Mouse (Mus musculus) stomach, embryonic 16.5 days (tissue): Measurements from ENCODE around the gene Rapgef4. TPM values are rescaled to one million over a fixed set of nuclear protein-coding genes. Genes with fewer than 3 reads are reported as not detected.

Source experiments
- ATAC-seq: fragments of 200-750 bp; cut with Nextera tagmentation; 2 replicates; pipeline ENCODE4 v1.8.0; 2017; ENCODE audit warnings: moderate number of reproducible peaks, moderate TSS enrichment; ENCODE audit not compliant: insufficient read depth, low FRiP score
- H3K27ac ChIP-seq: fragments of 300-500 bp; sonication (generic); 2 replicates; pipeline ENCODE4 v1.5.1; 2014; ENCODE audit warnings: low read length
- H3K27me3 ChIP-seq: fragments of 300-500 bp; sonication (generic); 2 replicates; pipeline ENCODE4 v1.6.1; 2014; ENCODE audit warnings: low read length, control low read depth, mixed read lengths; ENCODE audit not compliant: control insufficient read depth, insufficient read depth
- H3K36me3 ChIP-seq: fragments of 300-500 bp; sonication (generic); 2 replicates; pipeline ENCODE4 v1.6.1; 2014; ENCODE audit warnings: low read length; ENCODE audit not compliant: control insufficient read depth, insufficient read depth
- H3K4me1 ChIP-seq: fragments of 300-500 bp; sonication (generic); 2 replicates; pipeline ENCODE4 v1.6.1; 2014; ENCODE audit warnings: low read length, control low read depth, mixed read lengths; ENCODE audit not compliant: control insufficient read depth, insufficient read depth
- H3K4me2 ChIP-seq: fragments of 300-500 bp; sonication (generic); 2 replicates; pipeline ENCODE4 v1.6.1; 2014; ENCODE audit warnings: low read depth, low read length, mixed read lengths
- H3K4me3 ChIP-seq: fragments of 300-500 bp; sonication (generic); replicated peaks from 2 replicates; pipeline ENCODE4 v1.5.1; 2014; ENCODE audit warnings: mild to moderate bottlenecking, low read length
- H3K9ac ChIP-seq: fragments of 300-500 bp; sonication (generic); 2 replicates; pipeline ENCODE4 v1.6.1; 2014; ENCODE audit warnings: low read length
- H3K9me3 ChIP-seq: fragments of 300-500 bp; sonication (generic); replicated peaks from 2 replicates; pipeline ENCODE4 v1.6.1; 2016; ENCODE audit warnings: low read length, control low read depth; ENCODE audit not compliant: control insufficient read depth
- WGBS: fragments of 180-500 bp; shearing (Covaris S2); extraction: QIAGEN DNeasy Blood & Tissue Kit; methylation state at CpG from one replicate; pipeline ENCODE4 v1.1.7; 2014; 5-methylcytosine and 5-hydroxymethylcytosine counted together
- polyA plus RNA-seq: library from polyadenylated mRNA; unstranded; fragments of >200 nt; fragmentation: Nextera tagmentation; extraction: Ambion mirVana; gene quantifications from 2 replicates; pipeline ENCODE4 v1.2.1, GENCODE M21; 2015

The Rapgef4 gene
- polyA plus RNA-seq, 1 experiment from 2014 or later = 5.6 TPM

- Histone ChIP-seq H3K27ac (no peak overlapping the region), H3K4me2 (no peak overlapping the region), H3K4me1 (no peaks in the 10 kb centered on the region), H3K9ac (no peak overlapping the region), H3K27me3 (no peaks in the 10 kb centered on the region), H3K36me3 (no peaks in the 10 kb centered on the region), H3K9me3 (no peaks in the 10 kb centered on the region), H3K4me3 (no peak overlapping the region)
- 87% methylated on average over 2 of the region's 2 CpGs for WGBS
- no peak for ATAC-seq
Observed at GRCm38 (mm10) chr2:72017168-72017567, 36.1 kb downstream of the Rapgef4 start.

DNA sequence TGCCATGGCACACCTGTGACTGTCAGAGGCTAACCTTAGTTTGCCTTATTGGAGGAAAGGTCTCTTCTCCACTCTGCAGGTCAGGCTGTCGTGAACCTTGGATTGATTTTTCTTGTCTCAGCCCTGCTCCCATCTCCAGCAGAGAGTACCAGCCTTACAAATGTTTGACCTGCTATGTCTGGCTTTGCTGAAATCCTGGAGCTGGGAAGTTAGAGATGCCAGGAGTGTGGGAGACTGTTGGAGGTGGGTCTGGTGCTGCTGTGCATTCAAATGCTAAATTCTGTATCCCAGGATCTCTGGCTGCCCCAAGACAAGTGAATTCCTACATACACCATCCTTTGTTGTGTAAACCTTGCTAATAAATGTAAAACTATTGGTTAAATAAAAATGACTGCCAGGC, 37.7 kb downstream of the Rapgef4 start:
- WGBS = 50% methylated on average over 1 of the region's 1 CpGs
- Histone ChIP-seq H3K4me3 (no peak overlapping the region), H3K4me2 (no peak overlapping the region), H3K27me3 (no peaks in the 10 kb centered on the region), H3K36me3 (no peaks in the 10 kb centered on the region), H3K9ac (no peak overlapping the region), H3K4me1 (no peaks in the 10 kb centered on the region), H3K9me3 (no peaks in the 10 kb centered on the region), H3K27ac (no peak overlapping the region)
- no peak for ATAC-seq

DNA sequence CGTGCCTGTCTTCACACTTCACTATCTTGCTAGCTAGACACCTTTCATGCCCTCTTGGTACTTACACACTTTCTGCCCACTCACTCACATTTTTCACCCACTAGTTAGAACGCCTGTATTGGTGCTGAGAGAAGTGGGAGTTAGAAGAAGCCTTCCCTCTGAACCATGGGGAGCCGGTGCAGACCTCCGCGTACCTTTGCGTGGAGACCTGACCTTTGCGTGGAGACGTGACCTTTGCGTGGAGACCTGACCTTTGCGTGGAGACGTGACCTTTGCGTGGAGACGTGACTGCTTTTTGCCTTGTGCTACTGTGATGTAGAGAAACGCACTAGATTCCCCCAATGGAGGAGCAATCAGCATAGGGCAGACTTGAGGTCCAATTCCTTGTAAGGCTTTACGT, 39.7 kb downstream of the Rapgef4 start:
- Histone ChIP-seq H3K27me3 (no peaks in the 10 kb centered on the region), H3K27ac (no peak overlapping the region), H3K4me1 (no peaks in the 10 kb centered on the region), H3K9ac (no peak overlapping the region), H3K4me2 (no peak overlapping the region), H3K4me3 (no peak overlapping the region), H3K36me3 (no peaks in the 10 kb centered on the region), H3K9me3 (no peaks in the 10 kb centered on the region)
- WGBS = 91% methylated on average over 15 of the region's 15 CpGs
- ATAC-seq = no peak

- Histone ChIP-seq H3K4me2 (no peak overlapping the region), H3K4me3 (no peak overlapping the region), H3K36me3 (no peaks in the 10 kb centered on the region), H3K4me1 (no peaks in the 10 kb centered on the region), H3K9ac (no peak overlapping the region), H3K27me3 (no peaks in the 10 kb centered on the region), H3K27ac (no peak overlapping the region), H3K9me3 (no peaks in the 10 kb centered on the region)
- ATAC-seq = no peak
- 81% methylated on average over 5 of the region's 5 CpGs for WGBS
Observed at GRCm38 (mm10) chr2:72021440-72021839, 40.4 kb downstream of the Rapgef4 start.

DNA sequence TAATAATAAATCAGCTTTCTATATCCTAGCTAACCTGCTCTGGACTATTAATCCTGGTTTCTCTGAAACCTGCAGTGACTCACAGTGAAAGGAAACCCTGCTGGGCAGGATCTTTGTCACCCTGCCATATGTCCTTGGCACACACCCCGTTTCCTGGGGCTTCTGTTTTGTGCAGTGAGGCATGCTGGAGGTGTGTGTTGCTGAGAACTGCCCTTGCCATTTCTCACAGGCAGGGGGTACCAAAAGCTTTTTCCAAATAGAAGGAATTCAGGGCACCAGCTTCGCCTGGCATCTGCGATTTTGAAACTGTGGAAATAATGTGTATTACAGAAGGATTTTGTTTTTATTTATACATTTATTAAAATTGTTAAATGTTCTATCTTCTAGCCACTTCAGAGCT, 40.8 kb downstream of the Rapgef4 start:
- WGBS = 66% methylated on average over 3 of the region's 3 CpGs
- H3K4me3 ChIP-seq = no peak overlapping the region
- no peak overlapping the region for H3K4me2 ChIP-seq
- ATAC-seq = no peak
- H3K9ac ChIP-seq = no peak overlapping the region
- no peak overlapping the region for H3K27ac ChIP-seq
- H3K4me1 ChIP-seq = no peaks in the 10 kb centered on the region
- no peaks in the 10 kb centered on the region for H3K9me3 ChIP-seq
- no peaks in the 10 kb centered on the region for H3K27me3 ChIP-seq
- H3K36me3 ChIP-seq = no peaks in the 10 kb centered on the region

- Histone ChIP-seq H3K27me3 (no peaks in the 10 kb centered on the region), H3K9ac (no peak overlapping the region), H3K36me3 (no peaks in the 10 kb centered on the region), H3K9me3 (no peaks in the 10 kb centered on the region), H3K4me2 (no peak overlapping the region), H3K27ac (no peak overlapping the region), H3K4me3 (no peak overlapping the region), H3K4me1 (no peaks in the 10 kb centered on the region)
- 81% methylated on average over 5 of the region's 5 CpGs for WGBS
- no peak for ATAC-seq
Observed at GRCm38 (mm10) chr2:72023791-72024190, 42.8 kb downstream of the Rapgef4 start.

- H3K4me2 ChIP-seq = no peak overlapping the region
- 83% methylated on average over 5 of the region's 5 CpGs for WGBS
- H3K9me3 ChIP-seq = no peaks in the 10 kb centered on the region
- H3K27ac ChIP-seq = no peak overlapping the region
- H3K27me3 ChIP-seq = no peaks in the 10 kb centered on the region
- ATAC-seq = no peak
- no peaks in the 10 kb centered on the region for H3K4me1 ChIP-seq
- no peaks in the 10 kb centered on the region for H3K36me3 ChIP-seq
- no peak overlapping the region for H3K9ac ChIP-seq
- H3K4me3 ChIP-seq = no peak overlapping the region
Observed at GRCm38 (mm10) chr2:72025660-72026059, 44.6 kb downstream of the Rapgef4 start.

- no peaks in the 10 kb centered on the region for H3K9me3 ChIP-seq
- WGBS = 67% methylated on average over 1 of the region's 1 CpGs
- H3K27ac ChIP-seq = no peak overlapping the region
- H3K9ac ChIP-seq = no peak overlapping the region
- no peak overlapping the region for H3K4me3 ChIP-seq
- ATAC-seq = no peak
- H3K4me2 ChIP-seq = no peak overlapping the region
- H3K4me1 ChIP-seq = no peaks in the 10 kb centered on the region
- no peaks in the 10 kb centered on the region for H3K27me3 ChIP-seq
- no peaks in the 10 kb centered on the region for H3K36me3 ChIP-seq
Observed at GRCm38 (mm10) chr2:72026506-72026905, 45.5 kb downstream of the Rapgef4 start.

- Histone ChIP-seq H3K4me1 (no peaks in the 10 kb centered on the region), H3K9me3 (no peaks in the 10 kb centered on the region), H3K27me3 (no peaks in the 10 kb centered on the region), H3K9ac (no peak overlapping the region), H3K4me3 (no peak overlapping the region), H3K36me3 (no peaks in the 10 kb centered on the region), H3K27ac (no peak overlapping the region), H3K4me2 (no peak overlapping the region)
- 79% methylated on average over 1 of the region's 1 CpGs for WGBS
- no peak for ATAC-seq
Observed at GRCm38 (mm10) chr2:72029081-72029480, 48.0 kb downstream of the Rapgef4 start.

- Histone ChIP-seq H3K9me3 (no peaks in the 10 kb centered on the region), H3K27me3 (no peaks in the 10 kb centered on the region), H3K36me3 (no peaks in the 10 kb centered on the region), H3K4me3 (no peak overlapping the region), H3K9ac (no peak overlapping the region), H3K4me2 (no peak overlapping the region), H3K27ac (no peak overlapping the region), H3K4me1 (no peaks in the 10 kb centered on the region)
- no peak for ATAC-seq
- 80% methylated on average over 5 of the region's 5 CpGs for WGBS
Observed at GRCm38 (mm10) chr2:72029586-72030144, 48.6 kb downstream of the Rapgef4 start.
